Mouse (Mus musculus) midbrain, embryonic 12.5 days (tissue): Measurements from ENCODE around the gene Esm1. TPM values are rescaled to one million over a fixed set of nuclear protein-coding genes. Genes with fewer than 3 reads are reported as not detected.

Source experiments
- ATAC-seq: fragments of 200-750 bp; cut with Nextera tagmentation; 2 replicates; pipeline ENCODE4 v1.8.0; 2017; ENCODE audit warnings: low read depth, moderate TSS enrichment, moderate library complexity; ENCODE audit not compliant: low FRiP score
- H3K27ac ChIP-seq: fragments of 300-500 bp; sonication (generic); replicated peaks from 2 replicates; pipeline ENCODE4 v1.5.1; 2016; ENCODE audit warnings: mild to moderate bottlenecking
- H3K27me3 ChIP-seq: fragments of 300-500 bp; sonication (generic); 2 replicates; pipeline ENCODE4 v1.6.1; 2016; ENCODE audit warnings: mild to moderate bottlenecking
- H3K36me3 ChIP-seq: fragments of 300-500 bp; sonication (generic); 2 replicates; pipeline ENCODE4 v1.6.1; 2016
- H3K4me1 ChIP-seq: fragments of 300-500 bp; sonication (generic); 2 replicates; pipeline ENCODE4 v1.6.1; 2016
- H3K4me2 ChIP-seq: fragments of 300-500 bp; sonication (generic); replicated peaks from 2 replicates; pipeline ENCODE4 v1.6.1; 2016; ENCODE audit warnings: mild to moderate bottlenecking, moderate library complexity
- H3K4me3 ChIP-seq: fragments of 300-500 bp; sonication (generic); 2 replicates; pipeline ENCODE4 v1.5.1; 2016; ENCODE audit warnings: mild to moderate bottlenecking
- H3K9ac ChIP-seq: fragments of 300-500 bp; sonication (generic); replicated peaks from 2 replicates; pipeline ENCODE4 v1.6.1; 2016; ENCODE audit warnings: mild to moderate bottlenecking, moderate library complexity
- H3K9me3 ChIP-seq: fragments of 300-500 bp; sonication (generic); 2 replicates; pipeline ENCODE4 v1.6.1; 2016; ENCODE audit warnings: mild to moderate bottlenecking
- WGBS: fragments of 180-500 bp; shearing (Covaris S2); methylation state at CpG from one replicate; pipeline ENCODE4 v1.1.7; 2016; 5-methylcytosine and 5-hydroxymethylcytosine counted together
- polyA plus RNA-seq: library from polyadenylated mRNA; unstranded; fragments of >200 nt; fragmentation: Nextera tagmentation; extraction: Ambion mirVana; gene quantifications from 2 replicates; pipeline ENCODE4 v1.2.1, GENCODE M21; 2016

Gene Esm1
- 1.1 and 2.8 TPM in 2 replicates for polyA plus RNA-seq

DNA sequence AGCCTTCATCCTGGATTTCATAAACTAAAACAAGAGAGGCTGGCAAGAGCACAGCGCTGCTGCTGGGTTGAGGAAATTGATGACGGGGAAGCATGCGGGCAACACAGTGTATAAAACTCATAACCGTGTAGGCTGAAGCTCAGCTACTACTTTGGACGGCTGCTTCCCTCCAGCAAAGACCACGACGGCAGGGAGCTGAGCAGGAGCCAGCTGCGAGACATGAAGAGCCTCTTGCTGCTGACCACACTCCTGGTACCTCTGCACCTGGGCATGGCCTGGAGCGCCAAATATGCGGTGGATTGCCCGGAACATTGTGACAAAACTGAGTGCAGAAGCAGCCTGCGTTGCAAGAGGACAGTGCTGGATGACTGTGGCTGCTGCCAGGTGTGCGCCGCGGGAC is at the start of gene Esm1:
Esm1 (plus strand) TSS at position 36 of the 400 bp plus-strand sequence.
- H3K36me3 ChIP-seq, result no peaks in the 10 kb centered on the region
- no peaks in the 10 kb centered on the region for H3K4me1 ChIP-seq
- no peak within 1 kb of the TSS for H3K4me3 ChIP-seq
- H3K4me2 ChIP-seq, result no peak within 1 kb of the TSS
- no peaks in the 10 kb centered on the region; the same call in 1 of the 2 replicates for H3K27me3 ChIP-seq
- no peaks in the 10 kb centered on the region for H3K9me3 ChIP-seq
- no peak within 1 kb of the TSS for H3K27ac ChIP-seq
- H3K9ac ChIP-seq, result no peak within 1 kb of the TSS
- no peak for ATAC-seq
- WGBS, result 56% methylated on average over 15 of the region's 15 CpGs

DNA sequence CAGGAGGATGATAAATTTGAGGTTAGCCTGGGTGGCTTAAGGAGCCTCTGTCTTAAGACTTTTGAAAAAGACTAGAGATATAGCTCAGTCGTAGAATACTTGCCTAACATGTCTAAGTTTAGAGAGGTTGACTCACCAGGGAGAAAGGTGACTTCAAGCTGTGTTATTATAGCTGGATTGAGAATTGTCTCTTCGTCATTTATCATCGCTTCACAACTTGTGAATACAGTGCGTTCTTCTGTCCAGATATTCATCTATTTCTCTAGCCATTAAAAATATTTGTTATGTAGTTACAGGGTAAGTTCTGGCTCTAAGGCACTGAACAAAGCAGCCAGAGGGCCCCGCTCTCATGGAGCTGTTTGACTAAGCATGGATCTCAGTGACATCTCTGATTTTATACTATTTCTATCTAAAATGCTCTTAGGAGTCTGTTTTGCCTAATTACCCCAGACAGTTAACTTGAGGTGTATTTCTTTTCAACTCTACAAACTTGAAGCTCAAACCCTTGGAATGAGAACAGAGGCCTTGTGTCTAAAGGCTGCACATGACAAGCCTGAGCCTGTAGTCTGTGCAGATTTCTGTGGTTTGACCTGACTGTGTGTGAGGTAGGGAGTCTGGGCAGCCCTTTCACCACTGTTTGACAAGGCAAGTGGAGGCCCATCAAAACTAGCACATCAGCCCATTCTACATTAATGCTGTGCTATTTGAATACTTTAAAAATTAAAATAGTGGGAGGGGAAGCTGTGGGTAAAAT is 45.0 kb upstream of the Esm1 start:
- Histone ChIP-seq H3K4me2 (no peak overlapping the region), H3K4me3 (no peak overlapping the region), H3K9me3 (no peaks in the 10 kb centered on the region), H3K27ac (no peak overlapping the region), H3K9ac (no peak overlapping the region), H3K36me3 (no peaks in the 10 kb centered on the region), H3K27me3 (no peaks in the 10 kb centered on the region), H3K4me1 (no peaks in the 10 kb centered on the region)
- no peak for ATAC-seq
- 97% methylated on average over 5 of the region's 5 CpGs for WGBS

DNA sequence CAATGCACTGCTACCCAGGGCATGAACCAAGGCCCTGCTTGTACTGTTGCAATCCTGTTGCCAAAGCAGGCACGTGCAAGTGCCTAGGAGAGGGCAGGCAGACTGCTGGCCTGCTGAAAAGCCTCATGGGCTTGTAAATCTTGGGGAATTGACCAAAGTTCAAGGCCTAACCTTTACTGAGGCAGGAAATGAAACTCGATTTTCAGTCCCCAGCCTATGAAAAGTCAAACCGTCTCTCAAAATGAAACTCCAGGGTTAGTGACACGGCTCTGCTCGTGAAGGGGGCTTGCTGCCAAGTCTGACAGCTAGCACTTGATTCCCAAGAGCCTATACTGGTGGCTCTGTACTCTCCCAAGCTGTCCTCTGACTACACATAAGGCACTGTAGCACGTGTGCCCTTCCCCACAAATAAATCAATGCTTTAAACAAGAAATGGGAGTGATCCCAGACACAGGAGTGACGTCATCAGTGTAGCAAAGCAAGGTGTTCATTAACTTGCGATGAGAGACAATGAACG is 41.4 kb upstream of the Esm1 start:
- no peak for ATAC-seq
- WGBS, result 82% methylated on average over 9 of the region's 9 CpGs
- H3K9me3 ChIP-seq, result no peaks in the 10 kb centered on the region
- no peaks in the 10 kb centered on the region for H3K4me1 ChIP-seq
- no peak overlapping the region for H3K4me2 ChIP-seq
- no peak overlapping the region for H3K9ac ChIP-seq
- H3K27me3 ChIP-seq, result no peaks in the 10 kb centered on the region
- no peak overlapping the region for H3K27ac ChIP-seq
- H3K36me3 ChIP-seq, result no peaks in the 10 kb centered on the region
- no peak overlapping the region for H3K4me3 ChIP-seq

DNA sequence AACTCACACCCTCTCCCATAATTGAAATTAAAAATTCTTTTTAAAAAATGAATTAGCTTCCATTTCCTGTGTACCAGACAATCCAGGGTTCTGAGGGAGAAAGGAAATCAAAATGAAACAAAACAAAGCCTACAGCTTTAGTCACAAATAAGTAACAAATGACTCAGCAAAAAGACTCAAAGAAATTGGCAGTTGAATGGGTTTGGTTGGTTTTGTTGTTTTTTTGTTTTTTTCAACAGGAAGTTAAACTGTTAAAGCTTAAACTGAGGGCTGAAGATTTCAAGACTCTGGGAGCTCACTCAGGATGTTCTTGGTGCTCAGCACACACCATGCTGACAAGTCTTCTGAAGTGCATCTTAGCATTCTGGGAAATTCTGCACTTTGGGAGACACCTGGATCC is 39.2 kb upstream of the Esm1 start:
- Histone ChIP-seq H3K9ac (no peak overlapping the region), H3K9me3 (no peaks in the 10 kb centered on the region), H3K4me1 (no peaks in the 10 kb centered on the region), H3K27me3 (no peaks in the 10 kb centered on the region), H3K36me3 (no peaks in the 10 kb centered on the region), H3K4me3 (no peak overlapping the region), H3K27ac (no peak overlapping the region), H3K4me2 (no peak overlapping the region)
- no peak for ATAC-seq

DNA sequence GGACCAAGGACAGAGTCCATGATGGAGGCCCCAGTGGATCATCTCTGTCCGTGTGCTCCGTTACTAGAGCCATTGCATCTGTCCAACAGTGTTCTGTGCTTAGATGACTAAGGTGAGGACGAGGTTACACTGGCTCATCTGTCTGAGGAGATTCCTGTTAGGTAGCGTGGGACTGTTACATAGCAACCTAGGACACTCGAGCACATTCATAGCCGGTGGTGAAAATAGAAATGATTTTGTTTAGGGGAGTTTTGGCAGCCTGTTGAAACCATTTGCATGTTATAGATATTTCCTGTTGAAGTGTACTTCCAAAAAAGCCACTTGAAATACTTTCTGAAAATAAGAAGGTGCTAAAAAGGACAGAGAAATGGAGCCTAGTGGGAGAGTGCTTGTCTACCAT is 35.3 kb upstream of the Esm1 start:
- H3K4me3 ChIP-seq, result no peak overlapping the region
- no peaks in the 10 kb centered on the region for H3K36me3 ChIP-seq
- H3K4me1 ChIP-seq, result no peaks in the 10 kb centered on the region
- no peaks in the 10 kb centered on the region for H3K27me3 ChIP-seq
- 87% methylated on average over 6 of the region's 6 CpGs for WGBS
- H3K9ac ChIP-seq, result no peak overlapping the region
- H3K9me3 ChIP-seq, result no peaks in the 10 kb centered on the region
- ATAC-seq, result no peak
- H3K4me2 ChIP-seq, result no peak overlapping the region
- no peak overlapping the region for H3K27ac ChIP-seq

DNA sequence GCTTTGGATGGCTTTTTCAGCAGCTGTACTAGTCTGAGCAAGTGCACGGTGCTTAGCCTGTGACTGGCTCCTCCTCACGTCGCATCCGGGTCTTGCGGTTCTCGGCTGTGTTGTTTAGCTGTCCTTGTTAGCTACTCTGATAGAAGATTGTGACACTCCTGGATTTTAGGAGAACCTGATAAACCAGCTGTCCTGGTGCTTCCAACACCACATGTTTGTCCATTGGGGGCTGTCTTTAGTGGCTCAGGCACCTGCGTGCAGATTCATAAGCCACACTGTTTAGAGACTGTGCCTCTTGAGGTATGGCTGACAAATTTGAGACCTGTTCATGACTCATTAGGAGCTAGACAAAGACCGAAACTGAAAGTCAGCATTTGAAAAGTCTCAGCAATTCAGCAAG is 26.1 kb upstream of the Esm1 start:
- Histone ChIP-seq H3K27ac (no peak overlapping the region), H3K9ac (no peak overlapping the region), H3K4me1 (no peaks in the 10 kb centered on the region), H3K36me3 (no peaks in the 10 kb centered on the region), H3K27me3 (no peaks in the 10 kb centered on the region), H3K9me3 (0 out of 2 replicates have a peak, but pooled peaks cover under 1% of the 10 kb centered on the region), H3K4me3 (no peak overlapping the region), H3K4me2 (no peak overlapping the region)
- 86% methylated on average over 8 of the region's 8 CpGs for WGBS
- ATAC-seq, result no peak

DNA sequence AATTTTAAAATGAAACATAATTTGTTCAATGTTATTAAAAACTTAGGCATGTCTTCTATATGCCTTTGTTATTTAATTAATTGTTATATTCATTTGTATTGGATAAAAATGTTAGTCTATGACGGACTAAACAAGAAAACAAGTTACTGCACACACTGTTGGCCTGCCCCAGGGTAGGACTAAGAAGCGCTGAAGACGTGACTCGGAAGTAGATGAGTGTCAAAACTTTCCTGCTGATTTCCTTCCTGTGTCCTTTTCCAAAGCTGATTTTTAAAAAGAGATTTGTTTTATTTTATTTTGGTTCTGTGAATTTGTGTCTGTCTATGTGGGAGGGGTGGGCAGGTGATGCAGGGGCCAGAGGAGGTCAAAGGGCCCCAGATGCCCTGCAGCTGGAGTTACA is 25.7 kb upstream of the Esm1 start:
- WGBS, result 92% methylated on average over 4 of the region's 4 CpGs
- H3K9ac ChIP-seq, result no peak overlapping the region
- no peaks in the 10 kb centered on the region for H3K27me3 ChIP-seq
- H3K36me3 ChIP-seq, result no peaks in the 10 kb centered on the region
- H3K9me3 ChIP-seq, result 0 out of 2 replicates have a peak, but pooled peaks cover 3% of the 10 kb centered on the region
- H3K4me3 ChIP-seq, result no peak overlapping the region
- no peak overlapping the region for H3K4me2 ChIP-seq
- no peaks in the 10 kb centered on the region for H3K4me1 ChIP-seq
- H3K27ac ChIP-seq, result no peak overlapping the region
- ATAC-seq, result no peak

DNA sequence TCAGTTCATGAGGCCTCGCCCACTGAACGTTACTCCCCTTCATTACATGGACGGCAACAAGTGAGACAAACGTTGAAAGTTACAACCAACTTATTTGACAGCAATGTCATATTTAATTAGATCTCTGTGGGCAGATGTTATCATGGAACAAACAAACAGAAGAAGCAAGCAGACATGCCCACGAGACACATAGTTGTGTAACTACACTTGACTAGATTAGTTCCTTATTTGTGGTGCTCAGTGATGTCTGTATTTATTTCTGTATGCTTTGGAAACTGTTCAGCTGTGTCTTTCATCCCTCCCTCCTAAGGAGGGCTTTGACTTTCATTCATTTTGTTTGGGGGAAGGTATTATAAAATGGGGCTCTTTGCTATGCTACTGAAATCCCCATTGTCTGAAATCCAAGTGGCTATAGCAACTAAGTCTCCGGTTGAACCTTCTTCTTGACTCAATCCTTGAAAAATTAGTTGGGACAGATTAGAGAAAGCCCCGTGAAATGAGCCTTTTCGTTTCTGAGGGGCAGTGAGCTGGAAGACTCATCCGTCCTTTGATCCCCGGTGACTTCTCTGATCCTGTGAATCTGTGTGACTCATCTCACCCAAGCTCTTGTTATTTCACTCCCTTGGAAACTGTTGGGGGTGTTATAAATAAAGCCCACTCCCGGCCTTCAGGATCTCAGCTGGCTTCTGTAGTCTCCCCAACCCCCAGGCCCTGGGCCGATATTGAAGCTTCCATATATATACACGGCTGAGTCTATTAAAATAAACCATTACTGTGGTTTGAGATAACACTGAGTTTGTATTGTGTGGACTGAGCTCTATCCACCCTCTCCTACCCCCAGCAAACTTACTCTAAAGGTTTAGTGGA is 12.4 kb upstream of the Esm1 start:
- peaks cover 3% of the 10 kb centered on the region for H3K27me3 ChIP-seq
- H3K4me1 ChIP-seq, result no peaks in the 10 kb centered on the region; the same call in 1 of the 2 replicates
- no peak overlapping the region for H3K4me3 ChIP-seq
- H3K9ac ChIP-seq, result no peak overlapping the region
- 24% methylated on average over 13 of the region's 13 CpGs for WGBS
- H3K4me2 ChIP-seq, result no peak overlapping the region
- H3K27ac ChIP-seq, result no peak overlapping the region
- ATAC-seq, result 0 out of 2 replicates have a peak, but pooled peaks have one; percentile 34
- no peaks in the 10 kb centered on the region for H3K9me3 ChIP-seq
- no peaks in the 10 kb centered on the region for H3K36me3 ChIP-seq

DNA sequence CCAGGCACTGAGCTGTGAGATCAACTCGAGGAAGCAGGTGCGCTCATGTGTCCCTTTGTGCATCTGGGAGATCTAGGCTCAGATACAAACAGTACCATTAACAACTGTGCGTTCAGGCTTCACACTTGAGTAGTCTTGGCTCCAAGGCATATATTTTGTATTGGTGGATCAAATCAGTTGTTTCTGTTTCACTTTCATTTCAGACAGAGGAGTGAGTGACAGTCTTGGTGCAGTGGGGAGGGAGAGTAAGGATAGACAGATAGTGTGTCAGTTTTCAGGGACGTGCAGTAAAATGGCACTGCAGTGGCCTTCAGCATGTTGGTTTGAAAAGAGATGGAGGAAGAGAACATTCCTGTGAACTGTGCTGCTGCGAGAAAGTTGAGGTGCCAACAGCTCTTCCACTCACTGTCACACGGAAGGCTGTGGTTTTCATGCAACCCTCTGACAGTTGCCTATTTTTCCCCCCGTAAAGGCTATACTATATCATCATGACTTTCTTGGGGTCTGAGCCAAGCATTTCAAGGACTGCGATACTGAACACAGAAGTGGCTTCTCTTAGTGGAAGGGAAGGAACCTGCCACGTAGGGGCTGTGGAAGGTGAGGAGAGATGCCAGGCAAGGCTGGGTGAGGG is 11.5 kb upstream of the Esm1 start:
- peaks cover 3% of the 10 kb centered on the region for H3K27me3 ChIP-seq
- no peaks in the 10 kb centered on the region for H3K36me3 ChIP-seq
- no peak overlapping the region for H3K4me3 ChIP-seq
- H3K4me1 ChIP-seq, result no peaks in the 10 kb centered on the region; the same call in 1 of the 2 replicates
- no peak for ATAC-seq
- no peaks in the 10 kb centered on the region for H3K9me3 ChIP-seq
- WGBS, result 71% methylated on average over 9 of the region's 9 CpGs
- no peak overlapping the region for H3K27ac ChIP-seq
- no peak overlapping the region for H3K9ac ChIP-seq
- no peak overlapping the region for H3K4me2 ChIP-seq

DNA sequence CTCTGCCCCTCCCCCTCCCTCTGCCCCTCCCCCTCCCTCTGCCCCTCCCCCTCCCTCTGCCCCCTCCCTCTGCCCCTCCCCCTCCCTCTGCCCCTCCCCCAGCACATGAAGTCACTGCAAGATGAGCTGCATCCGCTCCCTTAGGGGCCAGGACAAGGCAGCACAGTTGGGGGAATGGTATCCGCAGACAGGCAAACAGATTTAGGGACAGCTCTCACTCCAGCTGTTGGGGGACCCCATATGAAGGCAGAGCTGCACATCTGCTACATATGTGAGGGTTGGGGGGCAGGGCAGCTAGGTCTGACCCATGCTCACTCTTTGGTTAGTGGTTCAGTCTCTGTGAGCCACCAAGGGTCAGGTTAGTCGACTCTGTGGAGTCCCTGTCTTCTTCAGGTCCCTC is 10.1 kb upstream of the Esm1 start:
- H3K9ac ChIP-seq, result no peak overlapping the region
- no peak overlapping the region for H3K27ac ChIP-seq
- 55% methylated on average over 2 of the region's 3 CpGs for WGBS
- no peak overlapping the region for H3K4me2 ChIP-seq
- H3K36me3 ChIP-seq, result no peaks in the 10 kb centered on the region
- H3K4me3 ChIP-seq, result no peak overlapping the region
- no peak for ATAC-seq
- peaks cover 3% of the 10 kb centered on the region for H3K27me3 ChIP-seq
- no peaks in the 10 kb centered on the region for H3K9me3 ChIP-seq
- no peaks in the 10 kb centered on the region; the same call in 1 of the 2 replicates for H3K4me1 ChIP-seq

DNA sequence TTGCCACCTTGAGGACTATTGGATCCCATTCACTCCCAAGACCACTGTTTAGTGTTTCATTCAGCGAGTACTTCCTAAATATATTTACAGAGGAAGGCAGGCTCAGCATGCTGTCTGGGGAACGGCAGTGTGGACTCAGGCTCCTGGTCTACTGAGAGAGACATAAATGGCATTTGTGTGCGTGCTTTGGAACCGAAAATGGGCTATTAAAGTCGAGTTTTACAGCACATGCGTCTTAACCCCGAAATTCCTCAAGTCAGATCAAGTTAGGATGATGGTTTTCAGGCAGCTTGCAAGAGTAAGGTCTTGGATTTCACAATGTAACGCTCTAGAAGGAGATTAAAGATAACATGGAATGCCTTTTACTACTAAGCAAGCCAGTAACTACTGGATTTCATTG is 8.7 kb upstream of the Esm1 start:
- H3K4me2 ChIP-seq, result no peak overlapping the region
- no peaks in the 10 kb centered on the region; the same call in 1 of the 2 replicates for H3K4me1 ChIP-seq
- H3K27me3 ChIP-seq, result peaks cover 3% of the 10 kb centered on the region; the same call in 1 of the 2 replicates
- H3K4me3 ChIP-seq, result no peak overlapping the region
- no peaks in the 10 kb centered on the region for H3K9me3 ChIP-seq
- H3K27ac ChIP-seq, result no peak overlapping the region
- WGBS, result 73% methylated on average over 8 of the region's 8 CpGs
- no peaks in the 10 kb centered on the region for H3K36me3 ChIP-seq
- ATAC-seq, result no peak
- H3K9ac ChIP-seq, result no peak overlapping the region
